Mouse (Mus musculus) MEL (cell line): ENCODE data around the gene Omt2b.
"Not testable (repeated sequence)": the region's sequence is repeated elsewhere in the genome, so short reads cannot be mapped to it uniquely, and the experiment has no call there.

Experiments used
- CTCF ChIP-seq, 3 experiments: IDR thresholded peaks in 2 of 3; conservative IDR thresholded peaks in 1 of 3; 2 replicates each; pipeline ENCODE4 v1.5.1; 2011 to 2012; ENCODE audit warnings: low read length in 3 of 3, low read depth in 2 of 3, mild to moderate bottlenecking in 2 of 3, improper control_type of control experiment in 1 of 3, inconsistent platforms in 1 of 3, mixed read lengths in 1 of 3, moderate library complexity in 1 of 3; ENCODE audit not compliant: control insufficient read depth in 1 of 3, insufficient read depth in 1 of 3, poor library complexity in 1 of 3, severe bottlenecking in 1 of 3
- KAT2A ChIP-seq: conservative IDR thresholded peaks from 2 replicates; pipeline ENCODE4 v1.6.1; 2012; ENCODE audit warnings: low read depth, low read length, improper control_type of control experiment, inconsistent platforms
- MAX ChIP-seq: IDR thresholded peaks from 2 replicates; pipeline ENCODE4 v1.6.1; 2011; ENCODE audit warnings: low read length, improper control_type of control experiment
- POLR2A ChIP-seq, 2 experiments: IDR thresholded peaks; 2 replicates each; pipeline ENCODE4 v1.6.1; 2011 to 2012; ENCODE audit warnings: low read length in 2 of 2, mild to moderate bottlenecking in 2 of 2, control low read depth in 1 of 2, improper control_type of control experiment in 1 of 2, low read depth in 1 of 2, moderate library complexity in 1 of 2; ENCODE audit not compliant: control insufficient read depth in 1 of 2, insufficient read depth in 1 of 2, poor library complexity in 1 of 2
- USF1 ChIP-seq: IDR thresholded peaks from 2 replicates; pipeline ENCODE4 v1.6.1; 2014; ENCODE audit warnings: low read depth, mild to moderate bottlenecking, inconsistent platforms, low read length, improper control_type of control experiment, moderate library complexity
- ZKSCAN1 ChIP-seq: IDR thresholded peaks from 2 replicates; pipeline ENCODE4 v1.6.1; 2012; ENCODE audit warnings: low read depth, mild to moderate bottlenecking, inconsistent platforms, low read length, improper control_type of control experiment, moderate library complexity

GRCm38 (mm10) chr9:78282002-78282711 is 45.2 kb upstream of the Omt2b start:
- TF ChIP-seq MAX; CTCF (IDR thresholded peaks at IDR 0.05 in 2 of 3, conservative IDR thresholded peaks at IDR 0.05 in 1 of 3; ENCODE audit: control insufficient read depth in 1 of 3, insufficient read depth in 1 of 3, low read depth in 2 of 3, low read length in 3 of 3, poor library complexity in 1 of 3, severe bottlenecking in 1 of 3); POLR2A (IDR thresholded peaks at IDR 0.05; ENCODE audit: control insufficient read depth in 1 of 2, insufficient read depth in 1 of 2, low read depth in 1 of 2, low read length in 2 of 2, poor library complexity in 1 of 2); USF1; KAT2A; ZKSCAN1: not testable (repeated sequence)
